Mouse (Mus musculus) C2C12 (cell line): Measurements from ENCODE around the gene Erp27.

Experiments used
- CEBPB ChIP-seq: IDR thresholded peaks from one replicate; pipeline ENCODE4 v1.6.1; 2011; ENCODE audit warnings: low read depth, mild to moderate bottlenecking, control low read depth, moderate library complexity
- CTCF ChIP-seq: IDR thresholded peaks from one replicate; pipeline ENCODE4 v1.5.1; 2011; ENCODE audit not compliant: control insufficient read depth, insufficient read depth, insufficient read length
- MAX ChIP-seq: IDR thresholded peaks from one replicate; pipeline ENCODE4 v1.6.1; 2011; ENCODE audit warnings: mild to moderate bottlenecking, control low read depth
- MYOD1 ChIP-seq: IDR thresholded peaks from one replicate; pipeline ENCODE4 v1.6.1; 2011; ENCODE audit warnings: low read depth; ENCODE audit not compliant: control insufficient read depth, insufficient read length
- MYOG ChIP-seq: IDR thresholded peaks from one replicate; pipeline ENCODE4 v1.6.1; 2011; ENCODE audit not compliant: control insufficient read depth, insufficient read length; ENCODE audit errors: extremely low read depth
- USF1 ChIP-seq: IDR thresholded peaks from one replicate; pipeline ENCODE4 v1.6.1; 2011; ENCODE audit warnings: low read depth, mild to moderate bottlenecking, control low read depth, moderate library complexity

DNA sequence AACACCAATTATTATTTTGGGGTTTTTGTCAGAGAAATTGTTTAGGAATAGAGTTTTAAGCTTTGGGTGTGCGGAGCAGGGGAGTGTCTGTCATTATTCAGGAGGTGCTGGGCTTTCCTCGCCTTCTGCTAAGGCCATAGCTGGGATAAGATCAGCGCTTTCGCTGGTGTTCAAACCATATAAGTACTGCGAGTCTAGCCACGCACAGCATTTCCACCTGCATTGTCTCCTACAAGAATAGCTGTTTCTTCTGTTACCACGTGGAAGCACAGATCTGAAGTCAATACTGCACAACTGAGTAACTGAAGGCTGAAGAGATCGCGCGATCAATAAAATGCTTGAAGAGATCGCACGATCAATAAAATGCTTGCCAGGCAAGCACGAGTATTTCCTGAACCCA, 9.3 kb upstream of the Erp27 start:
- TF ChIP-seq CTCF (no peak), MAX (no peak), MYOD1 (no peak), USF1 (no peak), MYOG (no peak), CEBPB (no peak)
